Mouse (Mus musculus) midbrain, embryonic 16.5 days (tissue): Measurements from ENCODE around the gene Hoxd13. TPM values are rescaled to one million over a fixed set of nuclear protein-coding genes. Genes with fewer than 3 reads are reported as not detected.

ENCODE experiments used
- ATAC-seq: fragments of 200-750 bp; cut with Nextera tagmentation; 2 replicates; pipeline ENCODE4 v1.8.0; 2017; ENCODE audit warnings: moderate TSS enrichment
- H3K27ac ChIP-seq: fragments of 300-500 bp; sonication (generic); 2 replicates; pipeline ENCODE4 v1.5.1; 2014; ENCODE audit warnings: mild to moderate bottlenecking, low read length, mixed read lengths
- H3K27me3 ChIP-seq: fragments of 300-500 bp; sonication (generic); 2 replicates; pipeline ENCODE4 v1.6.1; 2014; ENCODE audit warnings: low read depth, low read length, mixed read lengths; ENCODE audit not compliant: control insufficient read depth, insufficient read depth
- H3K36me3 ChIP-seq: fragments of 300-500 bp; sonication (generic); 2 replicates; pipeline ENCODE4 v1.6.1; 2014; ENCODE audit warnings: mild to moderate bottlenecking, low read length, moderate library complexity, mixed read lengths; ENCODE audit not compliant: control insufficient read depth, insufficient read depth
- H3K4me1 ChIP-seq: fragments of 300-500 bp; sonication (generic); 2 replicates; pipeline ENCODE4 v1.6.1; 2014; ENCODE audit warnings: mild to moderate bottlenecking, low read length, mixed read lengths; ENCODE audit not compliant: control insufficient read depth, insufficient read depth
- H3K4me2 ChIP-seq: fragments of 300-500 bp; sonication (generic); 2 replicates; pipeline ENCODE4 v1.6.1; 2014; ENCODE audit warnings: mild to moderate bottlenecking, low read length, mixed read lengths
- H3K4me3 ChIP-seq: fragments of 300-500 bp; sonication (generic); 2 replicates; pipeline ENCODE4 v1.5.1; 2014; ENCODE audit warnings: low read depth, mild to moderate bottlenecking, low read length, moderate library complexity, mixed read lengths
- H3K9ac ChIP-seq: fragments of 300-500 bp; sonication (generic); 2 replicates; pipeline ENCODE4 v1.6.1; 2014; ENCODE audit warnings: low read depth, low read length, mixed read lengths
- H3K9me3 ChIP-seq: fragments of 300-500 bp; sonication (generic); replicated peaks from 2 replicates; pipeline ENCODE4 v1.6.1; 2014; ENCODE audit warnings: mild to moderate bottlenecking, low read length, mixed read lengths; ENCODE audit not compliant: control insufficient read depth, poor library complexity, severe bottlenecking
- WGBS: fragments of 180-500 bp; shearing (Covaris S2); extraction: QIAGEN DNeasy Blood & Tissue Kit; methylation state at CpG from one replicate; pipeline ENCODE4 v1.1.7; 2014; 5-methylcytosine and 5-hydroxymethylcytosine counted together
- polyA plus RNA-seq: library from polyadenylated mRNA; unstranded; fragments of >200 nt; fragmentation: Nextera tagmentation; extraction: Ambion mirVana; gene quantifications from 2 replicates; pipeline ENCODE4 v1.2.1, GENCODE M21; 2015

Gene Hoxd13
- polyA plus RNA-seq, 1 experiment from 2014 or later: not detected

GRCm38 (mm10) chr2:74710929-74711543 lies 42.9 kb downstream of the Hoxd13 start:
- no peak overlapping the region for H3K27ac ChIP-seq
- no peak overlapping the region for H3K4me3 ChIP-seq
- no peak overlapping the region for H3K9ac ChIP-seq
- no peak overlapping the region for H3K4me2 ChIP-seq
- no peak for ATAC-seq
- H3K36me3 ChIP-seq: no peaks in the 10 kb centered on the region
- under 1% methylated on average over 16 of the region's 16 CpGs for WGBS
- no peaks in the 10 kb centered on the region for H3K9me3 ChIP-seq
- H3K27me3 ChIP-seq: peaks cover 72% of the 10 kb centered on the region
- peaks cover 6% of the 10 kb centered on the region; the same call in 1 of the 2 replicates for H3K4me1 ChIP-seq

- under 1% methylated on average over 65 of the region's 65 CpGs for WGBS
- H3K36me3 ChIP-seq: no peaks in the 10 kb centered on the region
- peaks cover 75% of the 10 kb centered on the region for H3K27me3 ChIP-seq
- peaks cover 6% of the 10 kb centered on the region; the same call in 1 of the 2 replicates for H3K4me1 ChIP-seq
- no peak for ATAC-seq
- H3K27ac ChIP-seq: no peak within 1 kb of the TSS
- H3K9me3 ChIP-seq: no peaks in the 10 kb centered on the region
- H3K9ac ChIP-seq: no peak within 1 kb of the TSS
- peak within 1 kb of the TSS; percentile 19; the same call in 1 of the 2 replicates for H3K4me2 ChIP-seq
- peak within 1 kb of the TSS; percentile 14; the same call in 1 of the 2 replicates for H3K4me3 ChIP-seq
These were observed 43.9 kb downstream of the Hoxd13 start, which contains the start of the genes Hoxd3 and Hoxd4 for GRCm38 (mm10) chr2:74711721-74712621. Gene Hoxd3, plus strand, starts transcription at chr2:74711927. Gene Hoxd4, plus strand, starts transcription at chr2:74711929.

GRCm38 (mm10) chr2:74713239-74714150 lies 45.4 kb downstream of the Hoxd13 start:
- ATAC-seq: no peak
- Histone ChIP-seq H3K4me1 (peaks cover 6% of the 10 kb centered on the region; the same call in 1 of the 2 replicates), H3K9me3 (no peaks in the 10 kb centered on the region), H3K4me3 (no peak overlapping the region), H3K9ac (no peak overlapping the region), H3K36me3 (no peaks in the 10 kb centered on the region), H3K4me2 (no peak overlapping the region), H3K27me3 (peaks cover 76% of the 10 kb centered on the region), H3K27ac (no peak overlapping the region)
- 4% methylated on average over 19 of the region's 19 CpGs for WGBS

GRCm38 (mm10) chr2:74714156-74714789 lies 46.2 kb downstream of the Hoxd13 start:
- H3K27me3 ChIP-seq: peaks cover 75% of the 10 kb centered on the region
- no peak for ATAC-seq
- no peak overlapping the region for H3K27ac ChIP-seq
- 2% methylated on average over 18 of the region's 18 CpGs for WGBS
- no peak overlapping the region for H3K9ac ChIP-seq
- H3K4me2 ChIP-seq: no peak overlapping the region
- H3K4me1 ChIP-seq: peaks cover 6% of the 10 kb centered on the region; the same call in 1 of the 2 replicates
- no peak overlapping the region for H3K4me3 ChIP-seq
- no peaks in the 10 kb centered on the region for H3K36me3 ChIP-seq
- H3K9me3 ChIP-seq: no peaks in the 10 kb centered on the region

- Histone ChIP-seq H3K9me3 (no peaks in the 10 kb centered on the region), H3K27me3 (peaks cover 75% of the 10 kb centered on the region), H3K9ac (no peak overlapping the region), H3K4me1 (peaks cover 6% of the 10 kb centered on the region; the same call in 1 of the 2 replicates), H3K4me2 (no peak overlapping the region), H3K36me3 (no peaks in the 10 kb centered on the region), H3K4me3 (no peak overlapping the region), H3K27ac (no peak overlapping the region)
- no peak for ATAC-seq
- whole genome bisulfite sequencing: 2% methylated on average over 14 of the region's 14 CpGs
These were observed 46.8 kb downstream of the Hoxd13 start for GRCm38 (mm10) chr2:74714881-74715280.

GRCm38 (mm10) chr2:74715504-74716241 lies 47.6 kb downstream of the Hoxd13 start:
- 3% methylated on average over 26 of the region's 26 CpGs for WGBS
- no peaks in the 10 kb centered on the region for H3K9me3 ChIP-seq
- H3K27ac ChIP-seq: no peak overlapping the region
- no peaks in the 10 kb centered on the region for H3K36me3 ChIP-seq
- peak; percentile 25; the same call in 1 of the 2 replicates for ATAC-seq
- 0 out of 2 replicates have a peak overlapping the region, but pooled peaks have one; percentile 20 for H3K9ac ChIP-seq
- peaks cover 76% of the 10 kb centered on the region for H3K27me3 ChIP-seq
- H3K4me2 ChIP-seq: peak overlapping the region; percentile 50
- H3K4me3 ChIP-seq: peak overlapping the region; percentile 20
- H3K4me1 ChIP-seq: peaks cover 6% of the 10 kb centered on the region; the same call in 1 of the 2 replicates

- H3K9ac ChIP-seq: no peak overlapping the region
- ATAC-seq: no peak
- WGBS: 9% methylated on average over 2 of the region's 2 CpGs
- H3K27ac ChIP-seq: no peak overlapping the region
- H3K27me3 ChIP-seq: peaks cover 98% of the 10 kb centered on the region
- no peak overlapping the region for H3K4me2 ChIP-seq
- no peaks in the 10 kb centered on the region for H3K9me3 ChIP-seq
- H3K36me3 ChIP-seq: no peaks in the 10 kb centered on the region
- H3K4me1 ChIP-seq: no peaks in the 10 kb centered on the region
- H3K4me3 ChIP-seq: no peak overlapping the region
These were observed 52.3 kb downstream of the Hoxd13 start for GRCm38 (mm10) chr2:74720384-74720783.
